Comparison of ENCODE assay signal across 8 mouse cellular contexts in genomic region chr15:31447121-31447520, GRCm38 (mm10). TPM values are rescaled to one million over a fixed set of nuclear protein-coding genes. Genes with fewer than 3 reads are reported as not detected.
DNase-seq lines count a peak whose midpoint lies in the region; ATAC-seq lines count a peak whose summit lies in the region.

No protein-coding gene starts in this region.

- H3K36me3 ChIP-seq in kidney, embryonic 15.5 days: no peaks in the 10 kb centered on the region
- no peaks in the 10 kb centered on the region for H3K36me3 ChIP-seq in embryonic facial prominence, embryonic 14.5 days (ENCODE audit: control insufficient read depth, insufficient read depth, low read length)
- H3K36me3 ChIP-seq in hindbrain, embryonic 13.5 days: no peaks in the 10 kb centered on the region
- no peaks in the 10 kb centered on the region for H3K36me3 ChIP-seq in neural tube, embryonic 12.5 days

- 41% methylated on average over 7 of the region's 7 CpGs for WGBS in kidney, embryonic 15.5 days
- WGBS in embryonic facial prominence, embryonic 14.5 days: 40% methylated on average over 7 of the region's 7 CpGs
- 44% methylated on average over 7 of the region's 7 CpGs for WGBS in hindbrain, embryonic 13.5 days
- WGBS in neural tube, embryonic 12.5 days: 55% methylated on average over 7 of the region's 7 CpGs

- ATAC-seq in kidney, embryonic 15.5 days (replicated peaks; ENCODE audit: low FRiP score): no peak; the same call in 1 of the 2 replicates
- no peak for ATAC-seq in embryonic facial prominence, embryonic 14.5 days (ENCODE audit: low read depth)
- ATAC-seq in hindbrain, embryonic 13.5 days (ENCODE audit: low FRiP score): peak; percentile 55
- ATAC-seq in neural tube, embryonic 12.5 days (ENCODE audit: low FRiP score, low read depth): 0 out of 2 replicates have a peak, but pooled peaks have one; percentile 41

- H3K27me3 ChIP-seq in kidney, embryonic 15.5 days: no peaks in the 10 kb centered on the region
- no peaks in the 10 kb centered on the region for H3K27me3 ChIP-seq in embryonic facial prominence, embryonic 14.5 days (replicated peaks; ENCODE audit: control insufficient read depth, insufficient read depth, low read length)
- no peaks in the 10 kb centered on the region for H3K27me3 ChIP-seq in hindbrain, embryonic 13.5 days
- no peaks in the 10 kb centered on the region; the same call in 1 of the 2 replicates for H3K27me3 ChIP-seq in neural tube, embryonic 12.5 days (replicated peaks)

- H3K9me3 ChIP-seq in kidney, embryonic 15.5 days (replicated peaks): no peaks in the 10 kb centered on the region
- no peaks in the 10 kb centered on the region for H3K9me3 ChIP-seq in embryonic facial prominence, embryonic 14.5 days (ENCODE audit: control insufficient read depth, low read length)
- no peaks in the 10 kb centered on the region for H3K9me3 ChIP-seq in hindbrain, embryonic 13.5 days
- no peaks in the 10 kb centered on the region for H3K9me3 ChIP-seq in neural tube, embryonic 12.5 days

- H3K9ac ChIP-seq in kidney, embryonic 15.5 days: no peak overlapping the region
- no peak overlapping the region for H3K9ac ChIP-seq in embryonic facial prominence, embryonic 14.5 days (ENCODE audit: low read depth, low read length)
- H3K9ac ChIP-seq in hindbrain, embryonic 13.5 days: 0 out of 2 replicates have a peak overlapping the region, but pooled peaks have one; percentile 6
- no peak overlapping the region for H3K9ac ChIP-seq in neural tube, embryonic 12.5 days

- H3K27ac ChIP-seq in kidney, embryonic 15.5 days: no peak overlapping the region
- no peak overlapping the region for H3K27ac ChIP-seq in embryonic facial prominence, embryonic 14.5 days (replicated peaks; ENCODE audit: low read depth, low read length)
- no peak overlapping the region for H3K27ac ChIP-seq in hindbrain, embryonic 13.5 days
- H3K27ac ChIP-seq in neural tube, embryonic 12.5 days: no peak overlapping the region

- peak; percentile 41 for DNase-seq in kidney, adult 11 months
- DNase-seq in Muller cell, postnatal 12 days (ENCODE audit: inconsistent ontology term): peak; percentile 16
- peak; percentile 83 for DNase-seq in embryonic facial prominence, embryonic 14.5 days (ENCODE audit: low spot score)
- peak; percentile 71 to 85 for DNase-seq in left cerebral cortex, postnatal 25 days (ENCODE audit: low spot score in 2 of 2)
- DNase-seq in ovary, postnatal 14 days (ENCODE audit: low spot score): no peak

- intact Hi-C loops in left cerebral cortex, postnatal 25 days (cut with DNase I): loop anchor here (1.0 kb wide), 1 partner anchor 132 kb away; no protein-coding TSS in a partner anchor

- H3K4me1 ChIP-seq in kidney, embryonic 15.5 days: peaks cover 5% of the 10 kb centered on the region; the same call in 1 of the 2 replicates
- H3K4me1 ChIP-seq in embryonic facial prominence, embryonic 14.5 days (ENCODE audit: control insufficient read depth, insufficient read depth, low read length): no peaks in the 10 kb centered on the region
- H3K4me1 ChIP-seq in hindbrain, embryonic 13.5 days (replicated peaks): peaks cover 3% of the 10 kb centered on the region; the same call in 1 of the 2 replicates
- H3K4me1 ChIP-seq in neural tube, embryonic 12.5 days: no peaks in the 10 kb centered on the region

- no peak overlapping the region for H3K4me3 ChIP-seq in kidney, embryonic 15.5 days (replicated peaks)
- H3K4me3 ChIP-seq in embryonic facial prominence, embryonic 14.5 days (ENCODE audit: low read depth, low read length): no peak overlapping the region
- no peak overlapping the region for H3K4me3 ChIP-seq in hindbrain, embryonic 13.5 days
- no peak overlapping the region for H3K4me3 ChIP-seq in neural tube, embryonic 12.5 days

- no peak overlapping the region for H3K4me2 ChIP-seq in kidney, embryonic 15.5 days
- H3K4me2 ChIP-seq in embryonic facial prominence, embryonic 14.5 days (ENCODE audit: low read depth, low read length): no peak overlapping the region
- H3K4me2 ChIP-seq in hindbrain, embryonic 13.5 days: peak overlapping the region; percentile 29; the same call in 1 of the 2 replicates
- no peak overlapping the region for H3K4me2 ChIP-seq in neural tube, embryonic 12.5 days (replicated peaks)

RNA-seq across cellular contexts. Expression of gene Ropn1l, which starts 6.4 kb away (rescaled TPM):
- polyA plus RNA-seq in kidney, embryonic 15.5 days (2015; fragmentation: Nextera tagmentation; extraction: Ambion mirVana): 3.0 and 3.4 TPM in 2 replicates
- 2.1 and 3.5 TPM in 2 replicates for polyA plus RNA-seq in embryonic facial prominence, embryonic 14.5 days (2014; fragmentation: Nextera tagmentation; extraction: Ambion mirVana)
- 1.4 and 2.5 TPM in 2 replicates for polyA plus RNA-seq in hindbrain, embryonic 13.5 days (2015; fragmentation: Nextera tagmentation; extraction: Ambion mirVana)
- 1 to 10 TPM in 1 of 2 experiments, under 1 TPM in 1; 0.82 to 2.1 TPM for total RNA-seq in left cerebral cortex, postnatal 25 days (2021)
- 1.6 and 2.5 TPM in 2 replicates for polyA plus RNA-seq in neural tube, embryonic 12.5 days (2016; fragmentation: Nextera tagmentation; extraction: Ambion mirVana)

Comparison
In these comparisons a context has a peak if more than half of its experiments do, and no peak if none do; other contexts are left out.
1. ATAC-seq: peak in hindbrain, embryonic 13.5 days (single experiment) and neural tube, embryonic 12.5 days (single experiment); none in kidney, embryonic 15.5 days (single experiment) and embryonic facial prominence, embryonic 14.5 days (single experiment).